Mouse (Mus musculus): ENCODE data around the gene Fbxo9. TPM values are rescaled to one million over a fixed set of nuclear protein-coding genes. Genes with fewer than 3 reads are reported as not detected.

The Fbxo9 gene
- total RNA-seq (2023), result 10 to 100 TPM; 40.4 to 42.3 TPM

GRCm38 (mm10) chr9:78108796-78109239 is at the start of gene Fbxo9, which contains the start of gene Ick:
TSS of gene Fbxo9 (minus strand) at chr9:78109065.
TSS of gene Ick (plus strand) at chr9:78109192.

DNA sequence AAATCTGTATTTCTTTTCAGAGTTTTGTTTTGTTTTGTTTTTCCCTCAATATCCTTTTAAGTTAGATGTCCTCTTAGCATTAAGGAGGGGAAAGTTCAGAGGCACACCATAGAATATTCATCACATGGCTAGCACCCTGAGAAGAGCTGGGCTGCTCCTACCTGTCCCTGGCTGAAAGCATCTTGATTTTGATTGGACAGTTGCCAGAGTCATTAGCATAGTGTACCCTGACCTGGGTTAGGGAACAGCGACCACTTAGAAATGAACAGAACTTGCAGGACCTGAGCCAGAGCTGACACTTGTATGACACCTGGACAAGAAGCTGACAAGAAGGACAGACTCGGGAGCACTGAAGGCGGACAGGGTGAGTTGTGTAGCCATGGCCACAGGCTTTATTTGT is 57.2 kb downstream of the Fbxo9 start, which contains the start of gene Gcm1:
Gene Gcm1, plus strand, starts transcription at position 248 of the 400 bp plus-strand sequence.

Other genes starting within 250 kb of the Fbxo9 start
- gene Elovl5, start 191.7 kb downstream of the Fbxo9 start, total RNA-seq (2023), result 10 to 100 TPM; 37.6 to 45.5 TPM
- gene Gcm1, start 57.1 kb downstream of the Fbxo9 start, total RNA-seq (2023), result not detected
- 1 to 10 TPM; 3.5 to 3.7 TPM for gene Ick, start 127 bp upstream of the Fbxo9 start, total RNA-seq (2023)
- gene Gsta4, start 73.7 kb upstream of the Fbxo9 start, total RNA-seq (2023), result 1 to 10 TPM in 1 of 2 experiments, under 1 TPM in 1; 0.79 to 1.6 TPM
- not detected for gene Gsta1, start 121.6 kb upstream of the Fbxo9 start, total RNA-seq (2023)
- not detected for gene Gm3776, start 148.1 kb upstream of the Fbxo9 start, total RNA-seq (2023)
- not detected for gene Gm10639, start 180.9 kb upstream of the Fbxo9 start, total RNA-seq (2023)
- not detected for gene Omt2a, start 205.7 kb upstream of the Fbxo9 start, total RNA-seq (2023)
- not detected for gene Omt2b, start 218.5 kb upstream of the Fbxo9 start, total RNA-seq (2023)
- gene Gsta2, start 246.7 kb upstream of the Fbxo9 start, total RNA-seq (2023), result not detected